Mouse (Mus musculus) CD4-positive naive resting alpha-beta T cell, adult 76 days (primary cell): Measurements from ENCODE around the gene Slc2a8. TPM values are rescaled to one million over a fixed set of nuclear protein-coding genes. Genes with fewer than 3 reads are reported as not detected.

Experiments used
- total RNA-seq: library from RNA; stranded (reverse); gene quantifications from one replicate; pipeline ENCODE4 v1.2.4, GENCODE M21; 2023

Slc2a8 gene
- 5.8 TPM for total RNA-seq

GRCm38 (mm10) chr2:32981725-32982271, at the start of gene Slc2a8:
TSS of gene Slc2a8 (minus strand) at chr2:32982083.

GRCm38 (mm10) chr2:32961192-32961995, 20.5 kb downstream of the Slc2a8 start, which contains the start of the genes Rpl12 and Lrsam1:
TSS of gene Rpl12 (plus strand) at chr2:32961559.
TSS of gene Lrsam1 (minus strand) at chr2:32961614.

Other genes with a start within 250 kb of the Slc2a8 start
- gene 6330409D20Rik, start 241.1 kb downstream of the Slc2a8 start, total RNA-seq: not detected
- gene Tor2a, start 224.8 kb downstream of the Slc2a8 start, total RNA-seq: 26.4 TPM
- gene Ttc16, start 206.4 kb downstream of the Slc2a8 start, total RNA-seq: 0.21 TPM
- gene Ptrh1, start 206.3 kb downstream of the Slc2a8 start, total RNA-seq: 3.8 TPM
- gene Cfap157, start 197.7 kb downstream of the Slc2a8 start, total RNA-seq: not detected
- gene Stxbp1, start 134.8 kb downstream of the Slc2a8 start, total RNA-seq: 1.3 TPM
- gene Fam129b, start 106.0 kb downstream of the Slc2a8 start, total RNA-seq: 0.67 TPM
- 1,193 TPM for gene Rpl12, start 20.5 kb downstream of the Slc2a8 start, total RNA-seq
- 13.2 TPM for gene Lrsam1, start 20.5 kb downstream of the Slc2a8 start, total RNA-seq
- 2.3 TPM for gene Garnl3, start 149.6 kb upstream of the Slc2a8 start, total RNA-seq
- gene Angptl2, start 234.0 kb upstream of the Slc2a8 start, total RNA-seq: 0.59 TPM